Mouse (Mus musculus): Measurements from ENCODE around the gene Trim17. TPM values are rescaled to one million over a fixed set of nuclear protein-coding genes. Genes with fewer than 3 reads are reported as not detected.

Gene Trim17
- polyA plus RNA-seq, 1 experiment, result 0.22 TPM

DNA sequence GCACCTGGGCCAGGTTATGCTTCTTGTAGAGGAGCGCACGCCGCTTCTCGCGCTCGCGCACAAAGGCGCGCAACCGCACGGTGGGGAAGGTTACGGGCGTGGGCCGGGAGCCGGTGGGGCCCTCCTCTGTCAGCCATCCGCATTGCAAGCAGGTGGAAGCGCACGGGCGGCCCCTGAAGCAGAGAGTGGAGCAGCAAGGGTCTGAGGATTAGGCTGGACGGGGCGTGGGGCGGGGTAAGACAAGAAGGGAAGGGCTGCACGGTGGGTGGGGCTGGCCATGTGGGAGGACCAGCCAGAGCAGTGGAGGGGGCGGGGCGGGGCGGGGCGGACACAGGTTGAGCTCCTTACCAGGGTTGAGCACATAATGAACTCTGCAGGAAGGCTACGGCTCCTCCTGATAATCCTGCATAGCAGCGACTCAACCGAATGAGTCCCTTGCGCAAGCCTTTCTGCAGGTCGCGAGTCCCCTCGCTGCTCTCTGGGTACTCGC lies 39.9 kb downstream of the Trim17 start:
- H3K79me2 ChIP-seq (ENCODE audit: control insufficient read depth, insufficient read depth), result no peaks in the 10 kb centered on the region
- peaks cover 43% of the 10 kb centered on the region for H3K27me3 ChIP-seq (ENCODE audit: control insufficient read depth, insufficient read depth, insufficient read length)
- TF ChIP-seq CEBPB (IDR thresholded peaks at IDR 0.05; ENCODE audit: low read depth), result no peak
- TF ChIP-seq MYOD1 (IDR thresholded peaks at IDR 0.05; ENCODE audit: control insufficient read depth, insufficient read length, low read depth), result no peak
- TF ChIP-seq MAX (IDR thresholded peaks at IDR 0.05), result no peak
- TF ChIP-seq USF1 (IDR thresholded peaks at IDR 0.05; ENCODE audit: low read depth), result no peak
- no peak for TF ChIP-seq FOSL1 (IDR thresholded peaks at IDR 0.05; ENCODE audit: insufficient read depth, low read length, poor library complexity, severe bottlenecking)
- TF ChIP-seq MYOG (IDR thresholded peaks at IDR 0.05; ENCODE audit: control insufficient read depth, extremely low read depth, insufficient read length), result no peak
- TF ChIP-seq CTCF (IDR thresholded peaks at IDR 0.05; ENCODE audit: control insufficient read depth, insufficient read depth, insufficient read length), result no peak
- H3K79me3 ChIP-seq (ENCODE audit: low read depth), result no peaks in the 10 kb centered on the region
- H3K36me3 ChIP-seq (ENCODE audit: control insufficient read depth, insufficient read depth), result peaks cover 6% of the 10 kb centered on the region
- H3ac ChIP-seq (ENCODE audit: control insufficient read depth, insufficient read length, low read depth), result no peak overlapping the region
- no peak overlapping the region for H3K4me3 ChIP-seq (ENCODE audit: insufficient read depth, poor library complexity, severe bottlenecking)

DNA sequence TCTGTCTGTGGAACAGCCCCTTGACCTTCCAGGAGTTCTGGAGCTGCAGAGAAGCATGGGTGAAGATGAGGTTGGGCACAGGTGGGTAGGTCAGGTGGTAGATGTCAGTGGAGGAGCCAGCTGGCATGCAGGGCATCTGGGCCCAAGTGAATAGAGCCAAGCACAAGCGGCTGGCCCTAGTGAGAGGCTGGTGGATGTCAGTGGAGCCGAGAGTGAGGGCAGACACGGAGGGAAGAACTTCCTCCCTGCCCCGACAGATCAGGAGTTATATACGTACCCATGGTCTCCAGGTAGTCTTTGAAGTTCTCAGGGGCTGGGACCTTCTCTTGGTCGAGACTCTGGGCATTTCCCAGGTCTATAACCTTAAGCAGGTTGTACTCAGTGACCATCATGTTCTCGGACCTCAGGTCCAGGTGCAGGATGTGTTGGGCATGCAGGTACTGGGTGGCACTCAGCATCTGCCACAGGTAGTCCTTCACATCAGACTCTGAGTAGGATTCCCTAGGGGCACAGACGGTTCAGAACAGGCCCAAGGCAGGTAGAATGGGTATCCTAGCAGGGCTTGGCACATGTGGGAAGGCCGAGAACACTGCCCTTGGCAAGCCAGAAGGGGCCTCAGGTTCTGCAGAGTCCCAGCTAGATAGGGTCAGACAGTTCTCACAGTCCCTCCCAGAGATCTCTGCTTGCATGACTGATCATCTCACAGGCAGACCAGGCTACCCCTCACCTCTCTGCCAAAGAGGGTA lies 40.7 kb downstream of the Trim17 start:
- TF ChIP-seq MYOD1 (IDR thresholded peaks at IDR 0.05; ENCODE audit: control insufficient read depth, insufficient read length, low read depth) (no peak), MYOG (IDR thresholded peaks at IDR 0.05; ENCODE audit: control insufficient read depth, extremely low read depth, insufficient read length) (no peak), CTCF (IDR thresholded peaks at IDR 0.05; ENCODE audit: control insufficient read depth, insufficient read depth, insufficient read length) (no peak)
- Histone ChIP-seq H3K79me3 (ENCODE audit: low read depth) (no peaks in the 10 kb centered on the region), H3K36me3 (ENCODE audit: control insufficient read depth, insufficient read depth) (no peaks in the 10 kb centered on the region), H3K4me3 (ENCODE audit: insufficient read depth, poor library complexity, severe bottlenecking) (no peak overlapping the region), H3K79me2 (ENCODE audit: control insufficient read depth, insufficient read depth) (no peaks in the 10 kb centered on the region), H3ac (ENCODE audit: control insufficient read depth, insufficient read length, low read depth) (no peak overlapping the region), H3K27me3 (ENCODE audit: control insufficient read depth, insufficient read depth, insufficient read length) (peaks cover 50% of the 10 kb centered on the region)

DNA sequence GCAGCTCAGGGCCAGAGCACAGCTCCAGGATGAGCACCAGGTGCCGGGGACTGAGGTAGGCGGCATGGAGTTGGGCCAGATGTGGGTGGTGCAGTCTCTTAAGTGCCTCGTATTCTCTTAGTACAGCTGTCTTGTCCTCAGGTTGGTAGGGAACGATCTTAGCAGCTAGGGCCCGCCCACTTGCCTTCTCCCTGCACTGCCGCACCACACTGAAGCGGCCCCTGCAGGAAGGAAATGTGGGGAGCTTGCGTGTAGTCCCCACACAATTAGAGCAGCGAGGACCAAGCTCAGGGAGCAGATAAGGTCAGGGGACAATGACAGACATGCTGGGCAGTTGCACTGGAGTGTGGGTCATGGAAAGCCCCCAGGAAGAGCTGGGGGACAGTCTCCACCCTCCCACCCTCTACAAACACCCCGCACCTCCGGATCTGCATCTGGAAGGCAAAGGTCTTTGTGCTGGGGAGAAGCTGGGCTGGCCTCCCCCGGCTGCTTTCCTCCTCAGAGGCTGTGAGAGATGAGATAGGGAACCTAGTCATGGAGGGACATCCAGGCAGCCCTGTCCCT lies 41.4 kb downstream of the Trim17 start:
- no peak overlapping the region for H3ac ChIP-seq (ENCODE audit: control insufficient read depth, insufficient read length, low read depth)
- TF ChIP-seq MAX (IDR thresholded peaks at IDR 0.05), result no peak
- TF ChIP-seq MYOD1 (IDR thresholded peaks at IDR 0.05; ENCODE audit: control insufficient read depth, insufficient read length, low read depth), result no peak

DNA sequence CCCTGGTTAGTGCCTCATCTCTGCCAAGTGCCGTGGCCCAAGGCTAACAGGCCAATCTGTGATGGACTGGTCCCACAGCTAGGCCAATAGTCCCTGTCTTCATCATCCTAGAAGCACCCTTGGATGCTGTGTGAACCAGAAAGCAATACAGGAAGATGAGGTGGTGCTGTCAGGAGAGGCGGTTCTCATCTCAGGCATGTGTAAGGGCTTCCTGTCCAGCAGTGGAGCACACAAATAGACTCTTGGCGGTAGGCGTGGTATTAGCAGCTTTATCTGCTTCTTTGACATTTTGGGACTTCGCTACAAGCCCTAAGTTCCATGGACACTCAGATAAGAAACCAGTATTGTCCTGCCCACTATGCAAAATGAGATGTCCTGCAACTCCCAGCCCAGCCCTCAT lies 43.1 kb downstream of the Trim17 start:
- TF ChIP-seq CTCF (IDR thresholded peaks at IDR 0.05; ENCODE audit: control insufficient read depth, insufficient read depth, insufficient read length), result no peak
- TF ChIP-seq MYOG (IDR thresholded peaks at IDR 0.05; ENCODE audit: control insufficient read depth, extremely low read depth, insufficient read length), result no peak
- Histone ChIP-seq H3K79me2 (ENCODE audit: control insufficient read depth, insufficient read depth) (no peaks in the 10 kb centered on the region), H3ac (ENCODE audit: control insufficient read depth, insufficient read length, low read depth) (no peak overlapping the region)

More for the DNA sequence above, 41.4 kb downstream of the Trim17 start:
- Histone ChIP-seq H3K79me3 (ENCODE audit: low read depth) (no peaks in the 10 kb centered on the region), H3K79me2 (ENCODE audit: control insufficient read depth, insufficient read depth) (no peaks in the 10 kb centered on the region), H3K4me3 (ENCODE audit: insufficient read depth, poor library complexity, severe bottlenecking) (no peak overlapping the region), H3K36me3 (ENCODE audit: control insufficient read depth, insufficient read depth) (no peaks in the 10 kb centered on the region), H3K27me3 (ENCODE audit: control insufficient read depth, insufficient read depth, insufficient read length) (peaks cover 56% of the 10 kb centered on the region)

DNA sequence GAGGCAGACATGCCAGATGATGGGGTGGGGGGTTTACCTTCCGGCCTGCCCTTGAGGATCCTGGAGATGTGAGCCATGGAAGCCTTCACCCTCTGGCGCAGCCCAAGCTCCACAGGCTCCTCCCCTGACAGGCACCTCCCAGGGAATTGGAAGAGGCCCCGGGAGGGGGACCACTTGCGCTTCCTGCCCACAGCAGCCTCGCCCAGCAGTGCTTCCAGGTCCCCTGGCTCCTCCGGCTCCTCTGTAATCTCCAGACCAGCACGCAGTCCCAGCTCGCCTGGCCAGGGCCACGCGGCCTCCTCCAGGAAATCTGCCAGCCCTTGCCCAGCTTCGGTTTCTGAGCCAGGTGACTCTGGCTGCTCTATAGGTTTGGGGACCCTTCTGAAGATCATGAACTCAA lies 44.7 kb downstream of the Trim17 start:
- Histone ChIP-seq H3K36me3 (ENCODE audit: control insufficient read depth, insufficient read depth) (no peaks in the 10 kb centered on the region), H3K27me3 (ENCODE audit: control insufficient read depth, insufficient read depth, insufficient read length) (peaks cover 71% of the 10 kb centered on the region), H3ac (ENCODE audit: control insufficient read depth, insufficient read length, low read depth) (no peak overlapping the region), H3K79me3 (ENCODE audit: low read depth) (no peaks in the 10 kb centered on the region), H3K4me3 (ENCODE audit: insufficient read depth, poor library complexity, severe bottlenecking) (no peak overlapping the region), H3K79me2 (ENCODE audit: control insufficient read depth, insufficient read depth) (no peaks in the 10 kb centered on the region)
- TF ChIP-seq FOSL1 (IDR thresholded peaks at IDR 0.05; ENCODE audit: insufficient read depth, low read length, poor library complexity, severe bottlenecking) (no peak), MAX (IDR thresholded peaks at IDR 0.05) (no peak), MYOD1 (IDR thresholded peaks at IDR 0.05; ENCODE audit: control insufficient read depth, insufficient read length, low read depth) (no peak), CEBPB (IDR thresholded peaks at IDR 0.05; ENCODE audit: low read depth) (no peak), MYOG (IDR thresholded peaks at IDR 0.05; ENCODE audit: control insufficient read depth, extremely low read depth, insufficient read length) (no peak), USF1 (IDR thresholded peaks at IDR 0.05; ENCODE audit: low read depth) (no peak), CTCF (IDR thresholded peaks at IDR 0.05; ENCODE audit: control insufficient read depth, insufficient read depth, insufficient read length) (no peak)

More for the DNA sequence above, 43.1 kb downstream of the Trim17 start:
- Histone ChIP-seq H3K4me3 (ENCODE audit: insufficient read depth, poor library complexity, severe bottlenecking) (no peak overlapping the region), H3K36me3 (ENCODE audit: control insufficient read depth, insufficient read depth) (no peaks in the 10 kb centered on the region), H3K27me3 (ENCODE audit: control insufficient read depth, insufficient read depth, insufficient read length) (peaks cover 67% of the 10 kb centered on the region), H3K79me3 (ENCODE audit: low read depth) (no peaks in the 10 kb centered on the region)

DNA sequence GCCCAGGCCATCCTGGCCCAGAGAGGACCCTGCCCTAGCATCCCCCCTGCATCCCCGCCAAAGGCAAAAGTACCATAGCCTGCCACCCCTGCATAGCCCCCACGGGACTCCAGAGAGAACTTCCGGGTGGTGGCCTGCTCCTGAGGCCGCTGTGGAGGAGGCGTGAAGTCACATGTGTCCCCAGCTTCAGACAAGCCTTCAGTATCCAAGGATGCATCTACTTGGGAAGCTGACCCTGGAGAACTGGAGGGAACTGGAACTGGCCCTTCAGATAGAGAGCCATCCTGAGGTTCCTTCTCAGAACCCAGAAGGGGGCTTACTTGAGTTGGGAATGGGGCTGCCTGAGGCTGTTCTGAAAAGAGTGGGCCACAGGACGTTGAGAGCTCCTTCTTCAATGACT lies 45.3 kb downstream of the Trim17 start:
- Histone ChIP-seq H3K36me3 (ENCODE audit: control insufficient read depth, insufficient read depth) (no peaks in the 10 kb centered on the region), H3K4me3 (ENCODE audit: insufficient read depth, poor library complexity, severe bottlenecking) (no peak overlapping the region), H3K79me3 (ENCODE audit: low read depth) (no peaks in the 10 kb centered on the region), H3K79me2 (ENCODE audit: control insufficient read depth, insufficient read depth) (no peaks in the 10 kb centered on the region), H3ac (ENCODE audit: control insufficient read depth, insufficient read length, low read depth) (no peak overlapping the region), H3K27me3 (ENCODE audit: control insufficient read depth, insufficient read depth, insufficient read length) (peaks cover 65% of the 10 kb centered on the region)
- TF ChIP-seq USF1 (IDR thresholded peaks at IDR 0.05; ENCODE audit: low read depth), result no peak
- TF ChIP-seq FOSL1 (IDR thresholded peaks at IDR 0.05; ENCODE audit: insufficient read depth, low read length, poor library complexity, severe bottlenecking), result no peak
- TF ChIP-seq CEBPB (IDR thresholded peaks at IDR 0.05; ENCODE audit: low read depth), result no peak
- TF ChIP-seq MYOD1 (IDR thresholded peaks at IDR 0.05; ENCODE audit: control insufficient read depth, insufficient read length, low read depth), result no peak
- no peak for TF ChIP-seq MYOG (IDR thresholded peaks at IDR 0.05; ENCODE audit: control insufficient read depth, extremely low read depth, insufficient read length)
- no peak for TF ChIP-seq CTCF (IDR thresholded peaks at IDR 0.05; ENCODE audit: control insufficient read depth, insufficient read depth, insufficient read length)
- no peak for TF ChIP-seq MAX (IDR thresholded peaks at IDR 0.05)

All from C2C12 (cell line).